Mouse (Mus musculus): Measurements from ENCODE around the gene Aqp1. TPM values are rescaled to one million over a fixed set of nuclear protein-coding genes. Genes with fewer than 3 reads are reported as not detected.

Aqp1 gene
- total RNA-seq, 2 experiments from 2014 or later: 252 TPM

DNA sequence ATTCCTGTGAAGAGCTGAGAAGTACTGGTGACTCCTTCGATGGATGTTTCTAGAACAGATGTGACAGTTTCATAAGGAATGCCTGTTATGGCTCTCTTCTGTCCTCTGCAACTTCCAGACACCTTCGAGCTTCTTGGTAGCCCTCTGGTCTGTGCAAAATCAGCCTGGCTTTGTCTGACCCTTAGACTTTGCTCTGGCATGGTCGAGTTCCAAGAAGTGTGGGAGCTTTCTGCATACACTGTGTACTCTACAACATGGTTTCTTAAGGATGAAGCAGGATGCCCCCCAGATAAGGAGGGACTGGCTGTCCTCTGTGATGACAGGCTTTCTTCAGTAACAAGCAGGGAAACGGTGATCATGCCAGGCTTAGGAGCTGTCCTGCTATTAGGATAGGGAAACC lies 8.1 kb upstream of the Aqp1 start:
- intact Hi-C loops (cut with DNase I): no loop called here

GRCm38 (mm10) chr6:55331315-55331714 lies 4.9 kb upstream of the Aqp1 start:
- intact Hi-C loops (cut with DNase I): no loop called here
- DNase-seq: no peak

More for the DNA sequence above, 8.1 kb upstream of the Aqp1 start:
- no peak for DNase-seq

- intact Hi-C loops (cut with DNase I): no loop called here
- no peak for DNase-seq
Observed at GRCm38 (mm10) chr6:55332100-55332772, 4.0 kb upstream of the Aqp1 start.

DNA sequence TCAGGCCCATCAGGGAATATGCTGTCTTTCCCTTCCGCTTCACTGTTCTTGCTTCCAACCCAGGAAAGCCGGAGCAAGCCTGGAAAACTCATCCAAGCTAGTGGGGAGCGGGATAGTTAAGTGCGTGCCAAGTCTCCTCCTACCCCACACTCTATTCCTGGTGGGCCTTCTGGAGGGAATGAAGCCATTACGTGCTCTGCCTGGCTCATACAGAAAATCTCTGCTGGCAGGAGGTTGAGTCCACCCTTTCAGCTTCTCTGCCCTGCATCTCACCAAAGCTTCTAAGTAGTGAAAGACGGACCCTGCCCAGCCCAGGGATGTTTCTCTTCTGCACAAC lies 3.5 kb upstream of the Aqp1 start:
- intact Hi-C loops (cut with DNase I): no loop called here

DNA sequence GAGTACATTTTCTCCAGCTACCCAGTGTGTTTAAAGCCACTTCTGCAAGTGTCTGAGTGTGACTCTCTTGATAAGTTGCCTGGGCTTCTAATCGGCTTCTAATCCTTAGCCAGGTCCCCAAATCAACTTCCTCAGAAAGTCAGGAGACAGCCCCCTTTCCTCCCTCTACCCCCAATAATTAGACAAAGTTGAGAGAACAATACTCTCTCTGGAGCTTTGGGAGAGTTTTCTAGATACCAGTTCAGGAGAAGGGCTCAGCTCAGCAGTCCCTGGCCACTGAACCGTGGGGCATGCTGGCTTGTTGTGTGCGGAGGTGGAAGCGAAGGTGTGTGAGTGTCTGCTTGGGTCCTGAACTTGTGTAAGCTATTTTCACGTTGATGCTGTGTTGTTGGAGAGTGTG lies 1.0 kb downstream of the Aqp1 start:
- intact Hi-C loops (cut with DNase I): no loop called here
- no peak for DNase-seq

More for the DNA sequence above, 3.5 kb upstream of the Aqp1 start:
- DNase-seq: no peak

- intact Hi-C loops (cut with DNase I): no loop called here
- DNase-seq: no peak
Observed at GRCm38 (mm10) chr6:55338077-55338476, 1.8 kb downstream of the Aqp1 start.

DNA sequence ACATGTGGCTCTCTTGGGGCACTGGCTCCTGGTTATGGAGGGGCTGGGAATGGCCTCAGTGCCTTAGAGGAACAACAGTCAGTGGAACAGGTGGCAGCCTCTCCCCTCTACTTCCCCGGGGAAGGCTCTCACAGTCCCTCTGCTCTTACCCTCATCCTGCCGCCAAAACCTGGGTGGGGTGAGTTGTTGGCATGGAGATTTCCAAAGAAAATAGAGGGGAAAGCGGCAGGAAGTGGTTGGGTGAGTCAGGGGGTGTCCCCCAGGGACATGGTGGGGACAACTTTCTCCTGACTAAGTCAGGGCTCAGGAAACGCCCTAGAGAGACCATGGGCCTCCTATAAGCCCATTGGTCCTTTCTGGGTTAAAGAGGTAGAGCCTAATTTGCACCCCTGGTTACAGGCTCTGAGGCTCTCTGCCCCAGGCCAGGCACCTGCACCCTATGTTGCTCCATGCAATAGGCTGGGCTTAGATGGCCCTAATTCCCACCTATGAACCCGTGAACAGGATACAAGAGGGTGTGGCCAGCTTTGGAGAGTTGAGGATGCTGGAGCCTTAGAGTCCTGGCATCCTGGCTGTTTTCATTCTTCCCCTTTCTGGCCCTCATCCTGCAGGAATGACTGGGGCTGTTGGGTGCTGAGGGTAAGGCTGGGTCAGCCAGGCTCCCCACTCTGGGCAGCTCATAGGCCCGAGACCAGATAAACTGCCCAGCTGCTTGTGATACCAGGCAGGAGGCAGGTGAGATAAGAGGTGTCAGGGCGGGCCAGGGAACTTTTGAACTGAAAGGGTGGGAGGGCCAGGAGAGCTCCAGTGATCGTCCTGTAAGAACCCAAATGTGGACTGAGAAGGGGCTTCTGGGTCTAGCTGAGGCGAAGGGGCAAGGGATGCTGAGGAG lies 2.9 kb downstream of the Aqp1 start:
- DNase-seq: no peak
- intact Hi-C loops (cut with DNase I): no loop called here

- intact Hi-C loops (cut with DNase I): no loop called here
- DNase-seq: no peak
Observed at GRCm38 (mm10) chr6:55341688-55342087, 5.5 kb downstream of the Aqp1 start.

DNA sequence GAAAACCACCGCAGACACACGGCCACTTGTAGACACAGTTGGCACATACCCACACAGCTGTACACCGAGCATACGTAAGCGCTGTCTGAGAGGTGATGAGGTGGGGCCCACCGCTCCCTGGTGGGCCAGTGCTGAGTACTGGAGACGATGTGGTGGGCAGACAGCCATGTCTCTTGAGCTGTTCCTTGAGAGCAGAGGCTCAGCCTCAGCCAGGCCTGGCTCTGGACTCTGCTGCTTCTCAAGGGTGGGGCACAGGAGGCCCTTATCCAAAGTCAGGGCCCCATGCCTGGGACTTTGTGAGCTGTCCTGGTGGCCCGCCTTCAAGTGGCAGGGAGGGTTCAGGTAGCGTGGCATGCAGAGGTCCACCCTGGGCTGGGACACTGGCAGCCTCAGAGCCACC lies 6.1 kb downstream of the Aqp1 start:
- intact Hi-C loops (cut with DNase I): no loop called here
- peak in 1 of 2 experiments; percentile 49 for DNase-seq

- peak in 1 of 2 experiments; percentile 8 for DNase-seq
Observed at GRCm38 (mm10) chr6:55343446-55343845, 7.2 kb downstream of the Aqp1 start.

DNA sequence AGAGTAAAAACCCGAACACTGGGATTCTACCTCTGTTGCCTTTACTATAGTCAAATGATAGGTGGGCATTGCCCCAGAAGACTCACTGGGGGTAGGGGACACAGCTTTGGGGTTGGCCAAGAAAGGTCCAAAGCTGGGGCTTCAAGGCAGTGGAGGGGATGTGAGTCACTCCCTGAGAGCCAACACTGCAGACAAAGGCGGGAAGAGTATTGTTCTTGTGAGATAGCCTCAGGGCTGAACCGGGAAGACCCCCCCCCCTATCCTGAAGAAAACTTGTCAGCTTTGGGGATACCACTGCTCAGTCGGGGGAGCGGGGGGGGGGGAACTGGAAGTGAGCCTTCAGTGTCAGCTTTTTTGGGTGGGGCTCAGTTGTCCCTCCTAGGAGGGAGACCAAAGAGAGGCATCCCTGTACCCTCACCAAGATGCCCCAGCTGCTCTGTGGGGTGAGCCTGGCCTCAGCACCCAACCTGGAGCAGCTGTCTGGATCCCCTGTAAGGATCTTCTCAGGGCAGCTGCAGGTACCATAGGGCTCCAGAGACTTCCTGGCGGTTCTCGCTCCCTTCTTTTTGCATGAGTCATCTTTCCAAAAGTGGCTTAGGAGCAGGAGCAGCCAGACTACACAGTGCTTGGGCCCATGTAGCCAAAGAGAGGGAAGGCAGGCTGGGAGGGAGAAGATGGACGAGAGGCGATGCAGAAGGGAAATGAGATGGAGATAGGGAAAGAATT lies 8.2 kb downstream of the Aqp1 start:
- intact Hi-C loops (cut with DNase I): no loop called here
- DNase-seq: peak in 1 of 2 experiments; percentile 9

More at GRCm38 (mm10) chr6:55343446-55343845, 7.2 kb downstream of the Aqp1 start:
- intact Hi-C loops (cut with DNase I): no loop called here

GRCm38 (mm10) chr6:55345264-55345663 lies 9.0 kb downstream of the Aqp1 start:
- intact Hi-C loops (cut with DNase I): no loop called here

GRCm38 (mm10) chr6:55346491-55346890 lies 10.3 kb downstream of the Aqp1 start:
- DNase-seq: no peak
- intact Hi-C loops (cut with DNase I): no loop called here

More at GRCm38 (mm10) chr6:55345264-55345663, 9.0 kb downstream of the Aqp1 start:
- DNase-seq: peak in 1 of 2 experiments; percentile 13

- peak in 1 of 2 experiments; percentile 11 for DNase-seq
Observed at GRCm38 (mm10) chr6:55347711-55348571, 11.7 kb downstream of the Aqp1 start.

DNA sequence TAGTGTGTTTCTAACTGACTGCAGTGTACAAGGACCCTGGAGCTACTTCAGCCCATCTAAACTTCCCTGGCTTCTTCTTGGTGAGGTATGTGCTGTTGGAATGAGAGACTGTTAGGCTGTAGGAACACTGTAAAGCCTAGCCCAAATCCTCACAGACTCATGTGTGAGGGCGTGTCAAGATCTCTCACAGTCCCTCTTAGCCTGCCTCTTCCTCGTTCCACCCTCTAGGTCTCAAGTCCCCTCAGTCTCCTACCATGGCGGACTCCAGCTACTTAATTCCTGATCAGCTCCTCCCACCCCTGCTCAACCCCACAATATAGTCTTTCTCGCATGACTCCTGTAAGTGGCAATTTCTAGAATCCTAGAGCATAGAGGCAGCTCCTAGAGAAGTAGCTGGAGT lies 13.0 kb downstream of the Aqp1 start:
- intact Hi-C loops (cut with DNase I): no loop called here

More at GRCm38 (mm10) chr6:55347711-55348571, 11.7 kb downstream of the Aqp1 start:
- intact Hi-C loops (cut with DNase I): no loop called here

GRCm38 (mm10) chr6:55350383-55350952 lies 14.2 kb downstream of the Aqp1 start:
- no peak for DNase-seq
- intact Hi-C loops (cut with DNase I): no loop called here

More for the DNA sequence above, 13.0 kb downstream of the Aqp1 start:
- DNase-seq: no peak

DNA sequence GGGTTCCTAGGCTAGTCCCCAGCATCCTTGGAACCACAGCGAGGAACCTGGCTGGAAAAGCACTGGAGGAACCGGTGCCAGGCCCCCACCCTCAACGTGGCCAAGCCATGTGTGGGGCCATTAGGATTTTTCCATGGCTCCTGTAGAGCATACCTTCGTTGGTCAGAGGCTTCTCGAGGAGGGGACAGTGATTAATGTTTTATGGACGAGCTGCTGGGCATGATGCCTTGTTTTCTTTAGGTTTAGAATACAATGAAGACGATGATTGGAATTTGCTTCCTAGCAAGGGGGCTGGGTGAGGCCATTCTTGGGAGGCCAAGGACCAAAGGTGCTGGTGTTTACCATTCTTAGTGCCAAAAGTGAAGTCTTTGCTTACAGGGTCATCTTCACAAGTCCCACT lies 15.5 kb downstream of the Aqp1 start:
- DNase-seq: no peak
- intact Hi-C loops (cut with DNase I): no loop called here

GRCm38 (mm10) chr6:55353711-55354445 lies 17.6 kb downstream of the Aqp1 start:
- no peak for DNase-seq
- intact Hi-C loops (cut with DNase I): no loop called here

Measured in gastrocnemius, postnatal 36 days (tissue).